Mouse (Mus musculus) cerebral cortex, adult 2 months (tissue): ENCODE measurements around the gene Slc6a5.

Experiments
- WGBS: fragments of 180-500 bp; shearing (Covaris S2); methylation state at CpG from one replicate; pipeline ENCODE4 v1.1.7; 2018; 5-methylcytosine and 5-hydroxymethylcytosine counted together

Gene Slc6a5

GRCm38 (mm10) chr7:49913164-49913563 is 3.2 kb downstream of the Slc6a5 start:
- 5% methylated on average over 4 of the region's 4 CpGs for WGBS

DNA sequence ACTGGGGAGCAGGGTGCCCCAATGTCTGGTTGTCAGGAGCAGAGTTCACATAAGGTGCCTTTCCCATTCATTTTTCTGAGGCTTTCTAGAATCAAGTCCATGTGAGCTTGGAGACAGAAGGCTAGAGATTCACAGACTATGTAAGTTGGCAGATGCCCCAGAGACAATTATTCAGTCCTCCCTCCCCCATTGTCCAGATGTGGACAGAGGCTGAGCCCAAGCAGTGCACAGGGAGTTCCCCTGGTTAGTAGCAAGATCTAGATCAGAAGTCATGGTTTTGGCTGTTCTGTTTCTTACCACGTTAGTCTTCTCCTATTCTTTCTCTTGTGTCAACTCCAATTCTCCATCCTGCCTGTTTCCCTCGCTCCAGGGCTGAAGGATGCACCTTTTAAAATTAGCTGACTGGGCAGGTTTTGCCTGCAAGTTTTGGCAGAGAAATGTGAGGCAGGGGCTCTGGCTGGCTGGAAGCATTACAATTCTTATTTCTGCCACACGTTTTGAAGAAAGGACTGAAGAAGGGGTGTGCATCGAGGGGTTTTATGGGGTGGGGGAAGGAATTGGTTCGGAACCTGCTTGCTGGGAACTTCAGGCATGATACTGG is 3.9 kb downstream of the Slc6a5 start:
- WGBS, result 5% methylated on average over 5 of the region's 5 CpGs

GRCm38 (mm10) chr7:49914946-49915345 is 5.0 kb downstream of the Slc6a5 start:
- 13% methylated on average over 9 of the region's 9 CpGs for WGBS

DNA sequence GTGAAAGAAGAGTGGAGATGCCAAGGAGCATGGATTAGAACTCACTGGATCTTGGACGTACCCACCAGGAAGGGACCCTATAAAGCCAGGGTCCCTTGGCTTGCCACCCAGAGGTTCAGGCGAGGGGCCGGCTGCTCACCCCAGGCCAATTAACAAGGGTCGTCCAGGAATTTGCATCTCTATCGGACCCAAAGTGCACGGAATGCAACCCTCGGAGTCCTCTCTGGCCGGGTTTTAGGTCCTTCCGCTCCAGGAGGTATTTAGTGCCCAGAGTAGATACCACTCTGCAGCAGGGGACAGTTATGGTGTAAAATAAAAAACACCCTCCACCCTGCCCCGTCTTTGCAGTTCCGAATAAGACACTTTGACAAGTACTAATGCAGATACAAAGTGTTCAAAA is 5.5 kb downstream of the Slc6a5 start:
- 11% methylated on average over 11 of the region's 11 CpGs for WGBS

GRCm38 (mm10) chr7:49919494-49919893 is 9.5 kb downstream of the Slc6a5 start:
- 85% methylated on average over 4 of the region's 4 CpGs for WGBS

GRCm38 (mm10) chr7:49920751-49921150 is 10.8 kb downstream of the Slc6a5 start:
- WGBS, result 84% methylated on average over 4 of the region's 4 CpGs

DNA sequence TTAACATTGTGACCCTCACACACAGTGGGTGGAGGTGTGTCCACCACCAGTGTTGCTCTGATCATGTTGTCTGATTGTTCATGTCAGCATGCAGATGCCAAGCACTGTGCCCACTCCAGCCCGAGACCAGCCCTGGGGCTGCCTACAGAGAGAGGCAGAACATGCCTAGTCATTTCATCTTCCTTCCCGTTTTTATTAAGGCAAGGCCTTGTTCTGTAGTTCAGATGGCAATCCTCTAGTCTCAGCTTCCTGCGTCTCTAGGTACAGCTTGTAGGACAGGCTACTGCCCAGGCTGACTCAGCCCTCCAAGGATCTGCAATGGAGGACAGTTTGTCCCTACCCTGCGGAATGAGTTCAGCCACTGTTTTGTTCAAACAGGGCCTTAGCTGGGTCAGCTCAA is 13.0 kb downstream of the Slc6a5 start:
- WGBS, result 32% methylated on average over 4 of the region's 4 CpGs

DNA sequence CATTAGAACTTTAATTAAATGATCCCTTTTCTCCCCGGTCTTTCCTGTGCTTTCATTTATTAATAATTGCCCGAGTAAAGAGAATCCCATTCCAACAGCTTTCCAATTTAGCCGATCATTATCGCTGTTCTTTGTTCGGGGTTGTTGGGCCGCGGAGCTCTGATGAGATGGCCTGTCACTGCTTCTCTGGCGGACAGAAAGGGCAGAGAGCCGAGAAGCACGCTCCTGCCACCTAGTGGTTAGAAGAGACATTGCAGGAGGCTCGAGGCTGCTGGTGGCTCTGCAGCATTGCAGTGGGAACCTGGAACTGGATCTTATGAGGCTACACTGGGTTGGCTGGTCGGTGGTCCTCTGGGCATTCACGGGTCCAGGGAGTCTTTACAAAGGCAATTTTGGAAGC is 13.4 kb downstream of the Slc6a5 start:
- under 1% methylated on average over 13 of the region's 13 CpGs for WGBS

DNA sequence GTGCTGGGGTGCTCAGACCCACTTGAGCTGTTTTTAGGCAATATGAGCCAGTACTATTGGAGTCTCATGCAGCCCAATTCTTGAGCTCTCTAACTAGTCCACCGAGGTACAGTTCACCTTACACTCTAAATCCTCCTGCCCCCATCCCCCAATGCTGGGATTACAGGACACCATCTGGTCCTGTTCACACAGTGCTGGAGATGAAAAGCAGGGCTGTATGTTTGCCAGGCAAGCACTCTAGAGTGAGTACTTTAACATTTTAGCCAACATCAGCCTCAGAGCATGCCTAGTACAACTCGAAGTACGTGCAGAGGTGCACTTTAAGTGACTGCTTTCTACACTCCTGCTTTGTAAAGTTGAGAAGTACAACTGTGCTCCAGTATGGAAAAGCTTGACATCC is 18.6 kb downstream of the Slc6a5 start:
- WGBS, result 60% methylated on average over 3 of the region's 3 CpGs

DNA sequence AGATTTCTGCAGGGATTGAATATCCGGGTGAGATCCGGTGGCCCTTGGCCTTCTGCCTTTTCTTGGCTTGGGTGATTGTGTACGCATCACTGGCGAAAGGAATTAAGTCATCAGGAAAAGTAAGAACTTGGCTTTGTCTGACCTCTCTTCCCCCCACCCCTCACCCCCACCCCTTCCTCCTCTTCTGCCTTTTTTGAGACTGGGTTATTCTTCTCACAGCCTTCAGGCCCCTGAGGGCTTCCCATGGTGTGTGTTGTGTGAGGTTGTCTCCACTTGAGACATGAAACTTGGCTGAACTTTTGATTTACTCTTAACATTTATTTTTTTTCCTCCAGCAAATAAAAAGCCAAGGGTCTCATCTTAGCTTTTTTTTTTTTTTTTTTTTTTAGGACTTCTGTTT is 20.1 kb downstream of the Slc6a5 start:
- WGBS, result 75% methylated on average over 4 of the region's 4 CpGs

DNA sequence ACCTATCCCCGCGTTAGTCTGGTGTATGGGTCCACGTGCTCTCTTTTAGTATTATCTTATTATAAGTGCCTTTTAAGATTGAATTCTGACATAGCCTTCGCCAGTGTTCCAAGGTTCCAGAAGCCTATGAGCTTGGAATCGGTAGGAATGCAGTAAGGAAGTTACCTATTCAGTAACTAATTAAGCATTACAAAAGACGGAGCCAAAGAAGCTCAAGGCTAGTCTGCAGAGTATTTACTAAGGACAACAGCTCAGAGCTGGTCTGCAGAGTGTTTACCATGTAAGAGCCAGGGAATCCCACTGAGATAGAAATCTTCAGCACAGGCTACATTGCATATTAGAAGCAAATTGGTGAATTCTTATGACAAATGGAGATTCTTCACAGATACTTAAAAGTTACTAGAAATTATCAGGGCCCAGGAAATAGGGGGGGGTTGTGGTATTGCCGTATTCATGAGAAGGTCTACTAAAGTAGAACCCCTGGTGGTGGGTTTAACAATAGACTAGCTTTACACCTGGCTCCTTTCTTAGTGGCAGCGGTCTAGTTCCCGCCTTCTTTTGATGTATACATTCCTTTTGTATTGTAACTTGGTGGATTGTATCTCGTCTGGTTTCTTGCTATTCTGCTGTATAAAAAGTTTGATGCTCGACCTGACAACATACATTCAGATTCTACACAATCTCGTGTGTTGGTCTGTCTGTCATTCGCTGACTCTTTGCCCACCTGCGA is 23.6 kb downstream of the Slc6a5 start:
- 83% methylated on average over 14 of the region's 14 CpGs for WGBS

GRCm38 (mm10) chr7:49936821-49937220 is 26.9 kb downstream of the Slc6a5 start:
- 49% methylated on average over 3 of the region's 3 CpGs for WGBS

DNA sequence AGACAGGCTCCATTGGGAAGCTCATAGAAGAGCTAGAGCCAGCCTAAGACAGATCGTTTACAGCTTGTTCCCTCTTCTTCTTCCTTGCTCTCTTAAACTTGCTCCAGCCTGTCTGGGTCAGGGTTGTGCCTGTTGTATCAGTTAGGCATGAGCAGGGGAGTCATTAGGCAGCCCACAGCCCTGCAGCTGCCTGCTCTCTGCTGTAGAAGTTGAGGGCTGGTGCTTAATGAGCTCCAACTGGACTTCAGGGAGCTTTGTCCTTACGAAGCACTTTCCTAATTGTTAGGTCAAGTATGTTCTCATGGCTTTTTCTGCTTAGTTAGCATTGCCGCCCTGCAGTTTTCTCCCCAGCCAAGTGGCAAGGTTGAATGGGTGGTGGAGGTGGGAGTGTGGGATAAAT is 32.1 kb downstream of the Slc6a5 start:
- 58% methylated on average over 3 of the region's 3 CpGs for WGBS

- 60% methylated on average over 5 of the region's 5 CpGs for WGBS
Observed at GRCm38 (mm10) chr7:49942490-49942889, 32.5 kb downstream of the Slc6a5 start.

GRCm38 (mm10) chr7:49946691-49947090 is 36.7 kb downstream of the Slc6a5 start:
- WGBS, result 86% methylated on average over 9 of the region's 9 CpGs

DNA sequence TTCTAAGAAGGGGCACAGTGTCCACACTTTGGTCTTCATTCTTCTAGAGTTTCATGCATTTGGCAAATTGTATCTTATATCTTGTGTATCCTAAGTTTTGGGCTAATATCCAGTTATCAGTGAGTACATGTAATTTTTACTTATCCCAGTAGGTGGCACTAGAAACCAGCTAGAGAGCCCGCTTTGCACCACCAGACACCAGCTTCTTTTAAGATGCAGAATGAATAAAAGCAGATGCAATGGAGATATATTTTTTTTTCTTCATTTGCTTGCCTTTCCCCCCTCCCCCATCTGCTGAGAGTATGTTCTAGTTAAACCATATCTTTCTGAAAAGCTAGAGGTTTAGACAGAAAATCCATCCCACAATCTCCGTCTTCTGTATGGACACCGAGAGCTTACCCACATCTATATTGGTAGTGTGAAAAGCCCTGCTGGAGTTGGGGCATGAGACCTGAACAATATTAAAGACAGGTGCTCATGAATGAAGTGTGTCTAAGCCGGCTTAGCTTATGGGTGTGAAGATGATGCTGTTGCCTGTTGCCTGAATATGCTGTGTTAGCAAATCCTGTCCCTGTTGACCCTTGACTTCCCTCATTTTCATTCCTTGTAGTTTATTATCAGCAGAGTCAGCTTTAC is 43.7 kb downstream of the Slc6a5 start:
- WGBS, result 38% methylated on average over 4 of the region's 4 CpGs

GRCm38 (mm10) chr7:49954834-49955233 is 44.9 kb downstream of the Slc6a5 start:
- WGBS, result 74% methylated on average over 7 of the region's 7 CpGs

- WGBS, result 90% methylated on average over 3 of the region's 3 CpGs
Observed at GRCm38 (mm10) chr7:49957142-49957541, 47.2 kb downstream of the Slc6a5 start.

GRCm38 (mm10) chr7:49963764-49964163 is 53.8 kb downstream of the Slc6a5 start:
- 89% methylated on average over 2 of the region's 2 CpGs for WGBS

- 56% methylated on average over 4 of the region's 4 CpGs for WGBS
Observed at GRCm38 (mm10) chr7:49969516-49969915, 59.6 kb downstream of the Slc6a5 start.

- WGBS, result 1% methylated on average over 52 of the region's 52 CpGs
Observed at GRCm38 (mm10) chr7:49974841-49975440, 65.0 kb downstream of the Slc6a5 start, which contains the start of gene Nell1. Gene Nell1 (plus strand): TSS chr7:49974864.

GRCm38 (mm10) chr7:49975441-49976121 is 65.6 kb downstream of the Slc6a5 start:
- under 1% methylated on average over 40 of the region's 40 CpGs for WGBS
